Mouse (Mus musculus): ENCODE data around the gene Pkn3. TPM values are rescaled to one million over a fixed set of nuclear protein-coding genes. Genes with fewer than 3 reads are reported as not detected.
A peak's percentile ranks its signal among the peaks of the same experiment; 100 is the strongest.

Gene Pkn3
- total and polyA plus RNA-seq, 2 experiments from 2014 or later: 0.86 to 2.0 TPM

GRCm38 (mm10) chr2:30063791-30064190, 13.7 kb upstream of the Pkn3 start:
- no peak overlapping the region for H3K4me3 ChIP-seq (ENCODE audit: low read depth, low read length)
- no peak for DNase-seq
- no peak overlapping the region for H3K9ac ChIP-seq
- H3K4me2 ChIP-seq (ENCODE audit: low read depth): peak overlapping the region; percentile 91
- WGBS: 11% methylated on average over 3 of the region's 3 CpGs
- H3K27me3 ChIP-seq (ENCODE audit: insufficient read depth, low read length): no peaks in the 10 kb centered on the region
- no peaks in the 10 kb centered on the region for H3K36me3 ChIP-seq (ENCODE audit: insufficient read depth)
- H3K27ac ChIP-seq (ENCODE audit: low read depth, low read length): no peak overlapping the region
- H3K9me3 ChIP-seq (ENCODE audit: low read length): no peaks in the 10 kb centered on the region
- peaks cover 8% of the 10 kb centered on the region; the same call in 1 of the 2 replicates for H3K4me1 ChIP-seq (ENCODE audit: insufficient read depth)
- no peak for ATAC-seq
- no peak for TF ChIP-seq CTCF (IDR thresholded peaks at IDR 0.05; ENCODE audit: low read depth)

DNA sequence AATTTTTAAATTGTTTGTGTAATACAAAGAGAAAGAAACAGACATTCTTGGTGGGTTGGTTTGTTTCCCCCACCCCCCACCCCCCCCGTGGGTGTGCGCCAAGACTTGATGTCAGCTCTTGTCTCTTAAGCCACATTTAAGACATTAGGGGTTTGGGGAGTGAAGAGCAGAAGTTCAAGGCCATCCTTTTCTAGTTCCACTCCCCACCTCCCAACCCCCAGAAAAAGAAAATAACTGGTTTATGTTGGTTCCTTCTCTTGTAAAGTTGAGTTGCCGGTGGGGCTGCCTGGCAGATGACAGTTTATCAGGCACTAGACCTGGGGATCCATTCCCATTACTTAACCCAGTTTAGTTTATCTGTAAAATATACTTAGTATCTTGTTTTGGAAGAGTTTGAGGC, 13.2 kb upstream of the Pkn3 start:
- H3K4me2 ChIP-seq (ENCODE audit: low read depth): no peak overlapping the region
- peaks cover under 1% of the 10 kb centered on the region; the same call in 1 of the 2 replicates for H3K36me3 ChIP-seq (ENCODE audit: insufficient read depth)
- ATAC-seq (no peak), DNase-seq (no peak)
- no peaks in the 10 kb centered on the region for H3K9me3 ChIP-seq (ENCODE audit: low read length)
- peaks cover 8% of the 10 kb centered on the region; the same call in 1 of the 2 replicates for H3K4me1 ChIP-seq (ENCODE audit: insufficient read depth)
- no peaks in the 10 kb centered on the region for H3K27me3 ChIP-seq (ENCODE audit: insufficient read depth, low read length)
- H3K9ac ChIP-seq: no peak overlapping the region
- H3K27ac ChIP-seq (ENCODE audit: low read depth, low read length): no peak overlapping the region
- TF ChIP-seq CTCF (IDR thresholded peaks at IDR 0.05; ENCODE audit: low read depth): no peak
- WGBS: 50% methylated on average over 3 of the region's 3 CpGs
- no peak overlapping the region for H3K4me3 ChIP-seq (ENCODE audit: low read depth, low read length)

GRCm38 (mm10) chr2:30066046-30066901, 11.2 kb upstream of the Pkn3 start:
- Histone ChIP-seq H3K9ac (peak overlapping the region; percentile 94), H3K27ac (ENCODE audit: low read depth, low read length) (peak overlapping the region; percentile 95), H3K36me3 (ENCODE audit: insufficient read depth) (peaks cover 13% of the 10 kb centered on the region), H3K4me2 (ENCODE audit: low read depth) (peak overlapping the region; percentile 74), H3K4me1 (ENCODE audit: insufficient read depth) (peaks cover 8% of the 10 kb centered on the region; the same call in 1 of the 2 replicates), H3K27me3 (ENCODE audit: insufficient read depth, low read length) (no peaks in the 10 kb centered on the region), H3K9me3 (ENCODE audit: low read length) (no peaks in the 10 kb centered on the region), H3K4me3 (ENCODE audit: low read depth, low read length) (peak overlapping the region; percentile 99)
- 3% methylated on average over 49 of the region's 101 CpGs for WGBS
- DNase-seq (peak; percentile 96), ATAC-seq (peak; percentile 95)
- no peak for TF ChIP-seq CTCF (IDR thresholded peaks at IDR 0.05; ENCODE audit: low read depth)

DNA sequence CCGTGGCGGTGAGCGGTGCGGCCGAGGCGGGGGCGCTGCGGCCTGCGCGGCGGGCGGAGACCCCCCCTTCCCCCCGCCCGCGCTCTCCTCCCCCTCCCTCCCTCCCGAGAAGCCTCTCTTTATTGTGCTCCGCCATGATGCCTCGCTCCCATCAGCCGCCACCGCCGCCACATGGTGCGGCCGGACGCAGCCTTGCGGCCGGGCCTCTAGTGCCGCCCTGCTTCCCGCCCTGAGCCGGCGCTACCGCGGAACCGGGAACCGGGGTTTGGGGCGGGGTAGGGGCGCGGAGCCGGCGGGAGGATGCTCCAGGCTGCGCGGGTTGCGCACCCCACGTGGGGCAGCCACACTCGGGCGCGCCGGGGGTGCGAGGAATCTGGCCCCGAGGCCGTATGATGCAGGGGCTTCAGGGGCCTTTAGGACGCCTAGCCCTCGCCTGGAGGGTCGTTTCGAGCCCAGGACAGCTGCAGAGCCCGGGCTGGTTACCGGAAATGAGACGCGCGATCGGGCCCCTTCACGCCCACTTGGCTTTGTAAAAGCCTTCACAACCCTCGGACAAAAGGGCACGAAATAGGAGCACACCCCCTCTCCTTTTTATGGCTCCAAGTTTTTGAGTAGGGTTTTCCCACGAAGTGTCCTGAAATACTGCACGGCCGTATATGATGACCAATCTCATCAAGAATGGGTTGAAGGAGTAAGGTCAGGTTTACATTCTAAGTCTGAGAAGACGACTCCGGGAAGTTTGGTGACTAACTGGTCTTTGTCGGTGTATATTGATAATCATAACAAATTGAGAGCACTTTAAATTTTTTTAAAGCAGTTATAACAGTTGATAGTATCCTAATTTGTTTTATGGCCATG, 10.2 kb upstream of the Pkn3 start:
- H3K9ac ChIP-seq: peak overlapping the region; percentile 94

GRCm38 (mm10) chr2:30067962-30068361, 9.5 kb upstream of the Pkn3 start:
- Histone ChIP-seq H3K4me2 (ENCODE audit: low read depth) (peak overlapping the region; percentile 74), H3K4me1 (ENCODE audit: insufficient read depth) (peaks cover 4% of the 10 kb centered on the region; the same call in 1 of the 2 replicates), H3K27ac (ENCODE audit: low read depth, low read length) (no peak overlapping the region; the same call in 1 of the 2 replicates), H3K36me3 (ENCODE audit: insufficient read depth) (peaks cover 19% of the 10 kb centered on the region), H3K27me3 (ENCODE audit: insufficient read depth, low read length) (no peaks in the 10 kb centered on the region), H3K9ac (peak overlapping the region; percentile 94), H3K9me3 (ENCODE audit: low read length) (no peaks in the 10 kb centered on the region), H3K4me3 (ENCODE audit: low read depth, low read length) (peak overlapping the region; percentile 99)
- TF ChIP-seq CTCF (IDR thresholded peaks at IDR 0.05; ENCODE audit: low read depth): no peak
- ATAC-seq: no peak
- 10% methylated on average over 7 of the region's 7 CpGs for WGBS
- no peak for DNase-seq

More for the DNA sequence above, 10.2 kb upstream of the Pkn3 start:
- Histone ChIP-seq H3K4me3 (ENCODE audit: low read depth, low read length) (peak overlapping the region; percentile 99), H3K4me2 (ENCODE audit: low read depth) (peak overlapping the region; percentile 74), H3K36me3 (ENCODE audit: insufficient read depth) (peaks cover 13% of the 10 kb centered on the region), H3K27me3 (ENCODE audit: insufficient read depth, low read length) (no peaks in the 10 kb centered on the region), H3K9me3 (ENCODE audit: low read length) (no peaks in the 10 kb centered on the region), H3K4me1 (ENCODE audit: insufficient read depth) (peaks cover 4% of the 10 kb centered on the region; the same call in 1 of the 2 replicates), H3K27ac (ENCODE audit: low read depth, low read length) (peak overlapping the region; percentile 95)
- no peak for TF ChIP-seq CTCF (IDR thresholded peaks at IDR 0.05; ENCODE audit: low read depth)
- ATAC-seq: peak; percentile 47
- DNase-seq: peak; percentile 64
- WGBS: 2% methylated on average over 50 of the region's 69 CpGs

DNA sequence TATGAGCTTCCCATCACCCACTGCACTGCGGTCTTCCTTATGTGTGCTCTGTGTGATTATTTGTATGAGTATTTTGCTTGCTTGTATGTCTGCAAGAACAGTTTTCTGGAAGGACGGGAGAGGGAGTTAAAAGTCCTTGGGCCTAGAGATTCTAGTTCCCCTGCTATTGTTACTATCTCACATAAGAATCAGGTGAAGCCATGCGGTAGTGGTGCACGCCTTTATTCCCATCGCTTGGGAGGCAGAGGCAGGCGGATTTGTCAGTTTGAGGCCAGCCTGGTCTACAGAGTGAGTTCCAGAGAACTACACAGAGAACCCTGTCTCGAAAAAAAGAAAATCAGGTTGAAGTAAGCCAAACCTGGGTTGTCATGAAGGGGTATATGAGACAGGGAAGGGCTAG, 4.6 kb upstream of the Pkn3 start:
- no peak overlapping the region for H3K4me2 ChIP-seq (ENCODE audit: low read depth)
- H3K27me3 ChIP-seq (ENCODE audit: insufficient read depth, low read length): no peaks in the 10 kb centered on the region
- 67% methylated on average over 7 of the region's 7 CpGs for WGBS
- DNase-seq (no peak), ATAC-seq (no peak)
- no peaks in the 10 kb centered on the region for H3K9me3 ChIP-seq (ENCODE audit: low read length)
- no peaks in the 10 kb centered on the region for H3K4me1 ChIP-seq (ENCODE audit: insufficient read depth)
- H3K9ac ChIP-seq: no peak overlapping the region
- H3K36me3 ChIP-seq (ENCODE audit: insufficient read depth): peaks cover 31% of the 10 kb centered on the region
- no peak overlapping the region for H3K27ac ChIP-seq (ENCODE audit: low read depth, low read length)
- no peak for TF ChIP-seq CTCF (IDR thresholded peaks at IDR 0.05; ENCODE audit: low read depth)
- H3K4me3 ChIP-seq (ENCODE audit: low read depth, low read length): no peak overlapping the region

All from forebrain, postnatal 0 days (tissue).